Mouse (Mus musculus) heart, postnatal 10 days (tissue): ENCODE measurements around the gene Mta2. TPM values are rescaled to one million over a fixed set of nuclear protein-coding genes. Genes with fewer than 3 reads are reported as not detected.
"Not testable (repeated sequence)": the region's sequence is repeated elsewhere in the genome, so short reads cannot be mapped to it uniquely, and the experiment has no call there.

Source experiments
- DNase-seq, 2 experiments: peaks; one replicate each; pipeline ENCODE4 v3.0.0; 2021
- intact Hi-C: fragments of 180-260 bp; cut with DNase I; formaldehyde crosslinking; loops from one replicate; pipeline ENCODE4 v1.15.1; 2025
- total RNA-seq, 2 experiments: library from RNA; stranded (reverse); gene quantifications; 2 replicates each; pipeline ENCODE4 v1.2.3; 2021

Gene Mta2
- 10 to 100 TPM; 54.4 to 59.5 TPM for total RNA-seq

- intact Hi-C loops = no loop called here
- peak; percentile 98 to 99 for DNase-seq
Measured at GRCm38 (mm10) chr19:8941515-8942217, at the start of gene Mta2. Gene Mta2 (plus strand): TSS chr19:8941875.

DNA sequence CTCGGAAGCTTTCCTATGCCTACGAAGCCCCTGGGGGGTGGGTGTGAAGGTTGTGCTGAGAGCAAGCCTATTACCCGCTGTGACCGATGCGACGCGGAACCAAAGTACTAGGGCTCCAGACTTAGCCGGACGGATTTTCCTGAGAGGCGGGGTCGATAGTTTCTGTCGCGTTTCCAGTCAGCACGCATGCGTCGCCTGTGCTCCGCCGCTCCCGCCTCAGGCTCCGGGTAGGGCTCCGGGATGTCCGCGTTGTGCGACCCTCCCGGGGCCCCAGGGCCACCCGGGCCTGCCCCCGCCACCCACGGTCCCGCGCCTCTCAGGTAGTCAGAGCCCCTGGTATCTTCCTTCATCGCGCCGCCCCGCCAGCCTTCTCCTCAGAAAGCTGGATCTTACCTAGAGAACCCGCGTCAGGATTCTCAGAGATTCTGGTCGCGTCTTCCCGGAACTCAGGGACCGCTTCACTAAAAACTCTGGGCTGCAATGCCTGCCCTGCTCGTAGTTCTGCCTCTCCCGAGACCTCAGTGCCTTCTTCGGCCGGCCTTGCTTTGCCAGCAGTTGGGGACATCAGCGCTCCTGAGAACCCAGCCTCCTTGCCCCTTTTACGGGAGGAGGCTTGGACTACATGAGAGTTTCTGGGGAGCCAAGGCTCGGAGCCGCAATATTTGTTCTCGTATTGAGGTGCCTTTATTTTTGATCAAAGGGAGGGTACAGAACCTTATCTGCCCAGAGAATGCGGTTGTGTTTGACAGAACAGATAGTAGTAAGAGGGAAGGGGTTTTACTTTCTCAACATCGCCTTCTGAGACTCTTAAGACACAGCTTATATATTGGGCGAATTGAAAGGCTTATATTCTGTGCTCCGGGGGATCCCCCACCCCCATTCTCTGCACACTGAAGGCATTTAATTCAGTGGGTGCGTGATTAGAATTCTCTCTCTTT lies 48.6 kb upstream of the Mta2 start, which contains the start of gene Ints5:
Gene Ints5 (plus strand): TSS at position 177 of the 938 bp plus-strand sequence.
- peak; percentile 91 to 92 for DNase-seq
- intact Hi-C loops = no loop called here

GRCm38 (mm10) chr19:8895397-8895960 lies 46.2 kb upstream of the Mta2 start:
- DNase-seq = no peak
- intact Hi-C loops = no loop called here

- DNase-seq, intact Hi-C loops: not testable (repeated sequence)
Measured at GRCm38 (mm10) chr19:8896231-8896630, 45.4 kb upstream of the Mta2 start.

- DNase-seq = peak; percentile 60 to 72
Measured at GRCm38 (mm10) chr19:8897211-8897864, 44.3 kb upstream of the Mta2 start.

DNA sequence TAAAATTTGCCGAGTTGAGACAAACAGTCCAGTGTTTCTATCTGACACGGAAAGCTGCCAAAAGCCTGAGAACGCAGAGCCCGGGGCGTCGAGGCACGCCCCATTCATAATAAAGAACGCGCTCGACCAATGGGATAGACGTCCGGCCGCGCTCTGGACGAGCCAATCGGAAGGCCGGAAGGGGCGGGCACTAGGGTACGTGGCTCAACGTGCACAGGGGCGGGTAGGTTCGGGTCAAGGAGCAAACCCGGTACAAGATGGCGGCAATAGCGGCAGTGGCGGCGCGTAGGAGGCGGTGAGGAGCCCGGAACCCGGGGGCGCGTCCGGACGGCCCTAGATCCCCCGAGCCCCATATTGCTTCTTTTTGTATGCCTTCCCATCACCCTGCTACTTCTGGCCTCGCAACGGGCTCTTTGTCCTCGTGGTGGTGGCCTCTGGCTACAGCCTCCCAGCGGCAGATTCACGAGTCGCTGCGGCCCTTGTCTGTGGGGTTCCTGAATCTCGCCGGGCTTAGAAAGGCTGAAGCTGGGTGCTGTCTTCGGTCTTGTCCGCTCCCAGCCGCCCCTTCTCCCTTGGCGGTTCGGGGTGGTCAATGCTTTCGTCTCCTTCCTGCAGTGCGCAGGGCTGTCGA lies 43.7 kb upstream of the Mta2 start, which contains the start of gene Ganab:
Gene Ganab (plus strand): TSS at position 207 of the 631 bp plus-strand sequence.
- intact Hi-C loops = no loop called here
- DNase-seq = peak; percentile 96 to 98

More at GRCm38 (mm10) chr19:8897211-8897864, 44.3 kb upstream of the Mta2 start:
- intact Hi-C loops = not testable (repeated sequence)

- no peak for DNase-seq
- intact Hi-C loops = no loop called here
Measured at GRCm38 (mm10) chr19:8898576-8898975, 43.1 kb upstream of the Mta2 start.

- DNase-seq = no peak
- intact Hi-C loops = no loop called here
Measured at GRCm38 (mm10) chr19:8899079-8899478, 42.6 kb upstream of the Mta2 start.

GRCm38 (mm10) chr19:8903412-8903811 lies 38.3 kb upstream of the Mta2 start:
- intact Hi-C loops = no loop called here
- no peak for DNase-seq

DNA sequence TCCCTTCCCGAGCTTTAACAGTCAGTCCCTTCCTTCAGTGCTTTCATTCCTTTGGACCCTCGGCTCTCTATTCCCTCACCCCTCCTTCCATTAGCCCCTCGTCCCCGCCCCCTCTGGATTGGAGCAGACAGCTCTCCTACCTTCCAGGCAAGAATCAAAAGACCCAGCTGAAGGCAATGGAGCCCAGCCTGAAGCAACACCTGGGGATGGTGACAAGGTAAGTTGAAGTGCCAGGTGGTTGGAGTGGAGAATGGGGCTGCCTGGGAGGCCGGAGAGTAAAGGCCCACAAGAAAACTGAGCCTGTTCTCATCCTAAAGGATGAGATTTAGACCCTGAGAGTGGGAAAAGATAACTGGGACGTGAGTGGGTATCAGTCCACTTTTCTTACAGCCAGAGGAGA lies 33.1 kb upstream of the Mta2 start:
- intact Hi-C loops = no loop called here
- no peak for DNase-seq

GRCm38 (mm10) chr19:8911810-8912209 lies 29.9 kb upstream of the Mta2 start:
- intact Hi-C loops = no loop called here
- DNase-seq = no peak

GRCm38 (mm10) chr19:8914212-8914611 lies 27.5 kb upstream of the Mta2 start:
- no peak for DNase-seq
- intact Hi-C loops = no loop called here

GRCm38 (mm10) chr19:8919000-8919399 lies 22.7 kb upstream of the Mta2 start:
- intact Hi-C loops = no loop called here
- no peak for DNase-seq

- intact Hi-C loops = no loop called here
- no peak for DNase-seq
Measured at GRCm38 (mm10) chr19:8919684-8920072, 22.0 kb upstream of the Mta2 start.

DNA sequence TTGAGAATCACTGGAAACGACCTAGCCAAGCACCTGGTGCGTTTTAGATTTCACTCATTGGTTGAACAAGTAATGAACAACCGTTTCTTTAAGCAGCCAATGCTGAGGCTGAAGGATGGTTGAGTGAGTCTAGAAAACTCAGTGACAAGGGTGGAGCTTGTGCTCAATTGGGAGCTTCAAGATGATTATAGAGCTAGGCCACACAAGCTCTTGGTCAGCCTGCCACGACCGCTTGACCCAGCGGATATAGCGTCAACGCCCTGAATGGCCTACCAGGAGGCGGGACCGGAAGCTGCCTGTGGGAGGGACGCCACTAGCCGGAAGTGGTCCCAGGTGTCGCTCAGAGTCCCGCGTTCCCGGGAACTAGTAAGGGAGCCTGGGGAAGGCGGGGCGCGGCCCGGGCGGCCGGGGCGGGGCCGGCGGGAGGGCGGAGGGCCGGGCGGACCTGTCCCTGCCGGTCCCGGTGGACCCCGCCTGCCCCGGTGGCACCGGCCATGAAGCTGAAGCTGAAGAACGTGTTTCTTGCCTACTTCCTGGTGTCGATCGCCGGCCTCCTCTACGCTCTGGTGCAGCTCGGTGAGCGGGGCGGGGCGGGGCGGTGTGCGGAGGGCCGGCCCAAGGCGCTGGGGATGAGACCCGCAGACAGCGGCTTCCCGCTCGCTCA lies 21.5 kb upstream of the Mta2 start, which contains the start of gene B3gat3:
Gene B3gat3 (plus strand): TSS at position 302 of the 664 bp plus-strand sequence.
- peak; percentile 98 for DNase-seq
- intact Hi-C loops = no loop called here

DNA sequence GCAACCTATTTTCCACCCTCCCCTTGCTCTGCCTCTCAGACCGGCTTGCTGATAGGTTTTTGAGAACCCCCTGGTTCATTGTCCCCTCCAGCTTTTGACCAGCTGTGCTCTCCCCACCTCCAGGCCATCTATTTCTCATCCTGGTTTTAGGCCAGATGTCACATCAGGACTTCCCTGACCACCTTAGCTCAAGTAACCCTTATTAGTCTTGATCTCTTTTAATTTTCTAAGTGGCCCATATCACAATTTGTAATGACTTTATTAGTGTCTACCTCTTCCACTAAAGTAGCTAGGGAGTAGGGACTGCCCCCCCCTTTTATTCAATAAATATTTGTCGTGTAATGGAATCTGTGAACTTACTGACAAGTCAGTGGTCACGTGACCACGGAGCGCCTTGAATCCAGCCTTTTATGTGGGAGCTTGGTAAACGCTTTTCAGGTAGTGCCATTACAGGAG lies 20.8 kb upstream of the Mta2 start:
- intact Hi-C loops = no loop called here
- DNase-seq = peak in 1 of 2 experiments; percentile 52

GRCm38 (mm10) chr19:8921741-8922140 lies 19.9 kb upstream of the Mta2 start:
- intact Hi-C loops = no loop called here

DNA sequence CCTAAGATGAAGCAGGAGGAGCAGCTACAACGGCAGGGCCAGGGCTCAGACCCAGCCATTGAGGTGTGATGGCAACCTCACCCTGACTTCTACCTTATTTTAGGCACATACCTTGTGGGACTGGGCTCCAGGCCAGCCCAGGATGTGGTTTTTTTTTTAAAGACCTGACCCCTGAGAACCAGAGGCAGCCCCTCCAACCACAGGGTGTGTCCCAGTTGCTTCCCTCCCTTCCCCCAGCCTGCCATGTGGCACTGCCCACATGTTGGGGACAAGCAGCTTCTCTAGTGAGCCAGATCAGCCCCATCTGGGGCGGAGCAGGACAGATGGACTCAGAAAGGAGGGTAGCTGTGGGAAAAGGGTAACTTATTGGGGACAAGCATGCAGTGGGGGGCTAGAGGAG lies 14.9 kb upstream of the Mta2 start:
- intact Hi-C loops = no loop called here
- no peak for DNase-seq

More at GRCm38 (mm10) chr19:8921741-8922140, 19.9 kb upstream of the Mta2 start:
- DNase-seq = no peak

DNA sequence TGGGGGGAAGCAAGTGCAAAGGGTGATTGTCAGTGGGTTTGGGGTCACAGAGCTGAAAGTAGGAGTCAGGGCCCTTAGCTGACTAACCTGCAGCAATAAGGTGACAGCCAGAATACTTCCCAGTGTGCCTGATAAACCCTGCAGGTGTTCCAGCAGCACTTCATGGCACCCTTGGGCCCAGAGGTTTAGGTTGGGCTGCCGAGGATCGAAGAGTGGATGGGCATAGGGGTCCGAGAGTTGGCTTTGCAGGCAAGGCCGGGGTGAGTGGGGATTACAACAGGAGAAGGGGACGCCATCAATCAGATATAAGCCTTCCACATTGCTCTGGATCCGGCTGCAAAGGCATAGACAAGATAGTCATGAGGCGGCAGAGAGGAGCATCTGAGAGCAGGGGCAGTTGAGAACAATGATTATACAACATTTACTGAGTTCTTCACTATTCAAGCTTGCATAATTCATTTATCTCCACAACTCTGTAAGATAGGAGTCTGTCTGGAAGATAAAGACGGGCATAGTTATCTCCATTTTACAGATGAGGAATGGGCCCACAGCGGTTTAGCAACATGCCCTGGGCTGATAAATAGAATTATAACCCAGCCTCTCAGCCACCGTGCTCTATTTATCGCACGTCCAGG lies 13.7 kb upstream of the Mta2 start:
- DNase-seq = no peak
- intact Hi-C loops = no loop called here
